Mouse (Mus musculus) testis, adult 2 months (tissue): ENCODE measurements around the gene Gmeb1.

Experiments
- CTCF ChIP-seq: fragments of 200-500 bp; IDR thresholded peaks from 2 replicates; pipeline ENCODE4 v1.5.1; 2012; ENCODE audit warnings: low read depth, mild to moderate bottlenecking, inconsistent platforms, low read length, moderate library complexity; ENCODE audit not compliant: control insufficient read depth, insufficient read depth, insufficient replicate concordance
- POLR2A ChIP-seq: fragments of 200-500 bp; IDR thresholded peaks from 2 replicates; pipeline ENCODE4 v1.6.1; 2012; ENCODE audit warnings: low read depth, mild to moderate bottlenecking, inconsistent platforms, low read length, moderate library complexity; ENCODE audit not compliant: control insufficient read depth

- TF ChIP-seq CTCF (no peak), POLR2A (no peak)
Measured at GRCm38 (mm10) chr4:132301965-132302938, 40.9 kb upstream of the Gmeb1 start.
